Mouse (Mus musculus) myocyte (in vitro differentiated cells): ENCODE results near the gene Bace1. TPM values are rescaled to one million over a fixed set of nuclear protein-coding genes. Genes with fewer than 3 reads are reported as not detected.
A peak's percentile ranks its signal among the peaks of the same experiment; 100 is the strongest.

ENCODE experiments used
- H3K27me3 ChIP-seq: one replicate; pipeline ENCODE4 v1.6.1; 2011; ENCODE audit not compliant: control insufficient read depth, insufficient read depth, insufficient read length
- H3K36me3 ChIP-seq: one replicate; pipeline ENCODE4 v1.6.1; 2011; ENCODE audit not compliant: control insufficient read depth, insufficient read depth
- H3K4me2 ChIP-seq: one replicate; pipeline ENCODE4 v1.6.1; 2011; ENCODE audit warnings: low read depth, control low read depth
- H3K4me3 ChIP-seq: one replicate; pipeline ENCODE4 v1.5.1; 2011; ENCODE audit warnings: mild to moderate bottlenecking, control low read depth, moderate library complexity
- H3K79me2 ChIP-seq: one replicate; pipeline ENCODE4 v1.6.1; 2011; ENCODE audit not compliant: control insufficient read depth, insufficient read depth
- H3ac ChIP-seq: one replicate; pipeline ENCODE4 v1.6.1; 2011; ENCODE audit not compliant: control insufficient read depth, insufficient read length
- CEBPB ChIP-seq: IDR thresholded peaks from 2 replicates; pipeline ENCODE4 v1.6.1; 2011; ENCODE audit warnings: mild to moderate bottlenecking, moderate library complexity; ENCODE audit not compliant: poor library complexity, insufficient read depth, severe bottlenecking
- E2F4 ChIP-seq: IDR thresholded peaks from one replicate; pipeline ENCODE4 v1.6.1; 2011; ENCODE audit warnings: mild to moderate bottlenecking, control low read depth, moderate library complexity; ENCODE audit not compliant: insufficient read depth
- MAX ChIP-seq: IDR thresholded peaks from one replicate; pipeline ENCODE4 v1.6.1; 2011; ENCODE audit warnings: low read depth, mild to moderate bottlenecking, control low read depth
- MYOD1 ChIP-seq, 3 experiments: IDR thresholded peaks; one replicate each; pipeline ENCODE4 v1.6.1; 2011; ENCODE audit warnings: control low read depth in 2 of 3, low read depth in 2 of 3, mild to moderate bottlenecking in 2 of 3, moderate library complexity in 1 of 3; ENCODE audit not compliant: insufficient read length in 2 of 3, control insufficient read depth in 1 of 3
- MYOG ChIP-seq, 3 experiments: IDR thresholded peaks; one replicate each; pipeline ENCODE4 v1.6.1; 2011; ENCODE audit warnings: control low read depth in 2 of 3, low read depth in 2 of 3, mild to moderate bottlenecking in 2 of 3; ENCODE audit not compliant: insufficient read length in 2 of 3, control insufficient read depth in 1 of 3, insufficient read depth in 1 of 3
- POLR2A ChIP-seq: IDR thresholded peaks from one replicate; pipeline ENCODE4 v1.6.1; 2011; ENCODE audit warnings: low read depth, mild to moderate bottlenecking, control low read depth, moderate library complexity; ENCODE audit not compliant: insufficient read length
- POLR2AphosphoS2 ChIP-seq: IDR thresholded peaks from one replicate; pipeline ENCODE4 v1.6.1; 2011; ENCODE audit warnings: low read depth, control low read depth; ENCODE audit not compliant: insufficient read length
- REST ChIP-seq: IDR thresholded peaks from one replicate; pipeline ENCODE4 v1.6.1; 2011; ENCODE audit warnings: mild to moderate bottlenecking, control low read depth, moderate library complexity; ENCODE audit not compliant: insufficient read depth, insufficient read length
- SRF ChIP-seq: IDR thresholded peaks from one replicate; pipeline ENCODE4 v1.6.1; 2011; ENCODE audit warnings: low read depth; ENCODE audit not compliant: control insufficient read depth, insufficient read length
- TCF12 ChIP-seq: IDR thresholded peaks from one replicate; pipeline ENCODE4 v1.6.1; 2011; ENCODE audit warnings: mild to moderate bottlenecking, control low read depth; ENCODE audit not compliant: poor library complexity, insufficient read depth, severe bottlenecking
- TCF3 ChIP-seq: IDR thresholded peaks from one replicate; pipeline ENCODE4 v1.6.1; 2011; ENCODE audit warnings: low read depth, control low read depth; ENCODE audit not compliant: insufficient read length
- USF1 ChIP-seq: IDR thresholded peaks from one replicate; pipeline ENCODE4 v1.6.1; 2011; ENCODE audit warnings: low read depth, mild to moderate bottlenecking, control low read depth, moderate library complexity
- polyA plus RNA-seq: library from polyadenylated mRNA; unstranded; fragments of >200 nt; fragmentation: generic; extraction: Trizol; gene quantifications from one replicate; pipeline ENCODE4 v1.2.1, GENCODE M21; 2012; ENCODE audit warnings: missing spikeins

Bace1 gene
- polyA plus RNA-seq, result 14.5 TPM

- Histone ChIP-seq H3K27me3 (no peaks in the 10 kb centered on the region), H3K4me3 (peak within 1 kb of the TSS; percentile 76), H3ac (peak within 1 kb of the TSS; percentile 46), H3K79me2 (peaks cover 43% of the 10 kb centered on the region), H3K36me3 (no peaks in the 10 kb centered on the region), H3K4me2 (peak within 1 kb of the TSS; percentile 83)
- TF ChIP-seq SRF, result no peak
- TF ChIP-seq MAX, result no peak
- no peak for TF ChIP-seq E2F4
- TF ChIP-seq POLR2AphosphoS2, result peak; percentile 88
- peak; percentile 91 for TF ChIP-seq POLR2A
- no peak for TF ChIP-seq TCF12
- no peak for TF ChIP-seq TCF3
- no peak for TF ChIP-seq REST
- no peak for TF ChIP-seq CEBPB
Measured at GRCm38 (mm10) chr9:45838434-45839138, at the start of gene Bace1. Gene Bace1 (plus strand): TSS chr9:45838580.

GRCm38 (mm10) chr9:45791456-45792142, 46.8 kb upstream of the Bace1 start:
- H3K4me2 ChIP-seq, result no peak overlapping the region

GRCm38 (mm10) chr9:45792235-45792634, 46.1 kb upstream of the Bace1 start:
- TF ChIP-seq POLR2AphosphoS2 (no peak), USF1 (no peak), TCF3 (no peak), CEBPB (no peak), MYOD1 (IDR thresholded peaks at IDR 0.05; ENCODE audit: control insufficient read depth in 1 of 3, insufficient read length in 2 of 3, low read depth in 2 of 3) (no peak), E2F4 (no peak), TCF12 (no peak), MYOG (IDR thresholded peaks at IDR 0.05; ENCODE audit: control insufficient read depth in 1 of 3, insufficient read depth in 1 of 3, insufficient read length in 2 of 3, low read depth in 2 of 3) (no peak), SRF (no peak), POLR2A (no peak), MAX (no peak), REST (no peak)
- Histone ChIP-seq H3K27me3 (no peaks in the 10 kb centered on the region), H3ac (no peak overlapping the region), H3K36me3 (no peaks in the 10 kb centered on the region), H3K4me3 (no peak overlapping the region), H3K79me2 (no peaks in the 10 kb centered on the region), H3K4me2 (no peak overlapping the region)

More at GRCm38 (mm10) chr9:45791456-45792142, 46.8 kb upstream of the Bace1 start:
- Histone ChIP-seq H3K79me2 (no peaks in the 10 kb centered on the region), H3K27me3 (no peaks in the 10 kb centered on the region), H3K4me3 (no peak overlapping the region), H3ac (no peak overlapping the region), H3K36me3 (no peaks in the 10 kb centered on the region)
- TF ChIP-seq TCF12, result no peak
- TF ChIP-seq POLR2AphosphoS2, result no peak
- TF ChIP-seq MYOD1 (IDR thresholded peaks at IDR 0.05; ENCODE audit: control insufficient read depth in 1 of 3, insufficient read length in 2 of 3, low read depth in 2 of 3), result no peak
- no peak for TF ChIP-seq TCF3
- no peak for TF ChIP-seq SRF
- no peak for TF ChIP-seq E2F4
- no peak for TF ChIP-seq REST
- TF ChIP-seq POLR2A, result no peak
- no peak for TF ChIP-seq MAX
- no peak for TF ChIP-seq USF1
- no peak for TF ChIP-seq CEBPB
- no peak for TF ChIP-seq MYOG (IDR thresholded peaks at IDR 0.05; ENCODE audit: control insufficient read depth in 1 of 3, insufficient read depth in 1 of 3, insufficient read length in 2 of 3, low read depth in 2 of 3)

- Histone ChIP-seq H3K79me2 (no peaks in the 10 kb centered on the region), H3ac (no peak overlapping the region), H3K27me3 (no peaks in the 10 kb centered on the region), H3K36me3 (no peaks in the 10 kb centered on the region), H3K4me3 (no peak overlapping the region), H3K4me2 (no peak overlapping the region)
- TF ChIP-seq MYOD1 (IDR thresholded peaks at IDR 0.05; ENCODE audit: control insufficient read depth in 1 of 3, insufficient read length in 2 of 3, low read depth in 2 of 3) (no peak), TCF3 (no peak), POLR2AphosphoS2 (no peak), TCF12 (no peak), SRF (no peak), REST (no peak), CEBPB (no peak), MYOG (IDR thresholded peaks at IDR 0.05; ENCODE audit: control insufficient read depth in 1 of 3, insufficient read depth in 1 of 3, insufficient read length in 2 of 3, low read depth in 2 of 3) (no peak), POLR2A (no peak), USF1 (no peak)
Measured at GRCm38 (mm10) chr9:45793697-45794096, 44.7 kb upstream of the Bace1 start.
